Mouse (Mus musculus) erythroblast, embryonic 14.5 days (primary cell): ENCODE data around the gene Gns. TPM values are rescaled to one million over a fixed set of nuclear protein-coding genes. Genes with fewer than 3 reads are reported as not detected.

Source experiments
- H3K27me3 ChIP-seq: 2 replicates; pipeline ENCODE4 v1.6.1; 2012; ENCODE audit warnings: inconsistent platforms; ENCODE audit not compliant: control insufficient read depth
- H3K36me3 ChIP-seq: 2 replicates; pipeline ENCODE4 v1.6.1; 2012; ENCODE audit warnings: mild to moderate bottlenecking, inconsistent platforms; ENCODE audit not compliant: control insufficient read depth
- H3K4me1 ChIP-seq: 2 replicates; pipeline ENCODE4 v1.6.1; 2012; ENCODE audit warnings: inconsistent platforms; ENCODE audit not compliant: control insufficient read depth
- H3K4me3 ChIP-seq: replicated peaks from 2 replicates; pipeline ENCODE3; 2012; ENCODE audit warnings: moderate library complexity, mild to moderate bottlenecking, inconsistent platforms
- H3K9me3 ChIP-seq: 2 replicates; pipeline ENCODE4 v1.6.1; 2012; ENCODE audit warnings: low read length, inconsistent platforms, mixed read lengths; ENCODE audit not compliant: control insufficient read depth
- GATA1 ChIP-seq: IDR thresholded peaks from 2 replicates; pipeline ENCODE4 v1.6.1; 2012; ENCODE audit warnings: low read length, inconsistent platforms, mixed read lengths
- TAL1 ChIP-seq: IDR thresholded peaks from 3 replicates; pipeline ENCODE4 v1.6.1; 2012; ENCODE audit warnings: low read length, inconsistent platforms, mixed read lengths
- polyA plus RNA-seq: library from polyadenylated mRNA; stranded (reverse); fragments of >175 nt; gene quantifications from 2 replicates; pipeline ENCODE4 v1.2.3, GENCODE M21; 2012

Gns gene
- polyA plus RNA-seq, 1 experiment: 0.21 TPM

DNA sequence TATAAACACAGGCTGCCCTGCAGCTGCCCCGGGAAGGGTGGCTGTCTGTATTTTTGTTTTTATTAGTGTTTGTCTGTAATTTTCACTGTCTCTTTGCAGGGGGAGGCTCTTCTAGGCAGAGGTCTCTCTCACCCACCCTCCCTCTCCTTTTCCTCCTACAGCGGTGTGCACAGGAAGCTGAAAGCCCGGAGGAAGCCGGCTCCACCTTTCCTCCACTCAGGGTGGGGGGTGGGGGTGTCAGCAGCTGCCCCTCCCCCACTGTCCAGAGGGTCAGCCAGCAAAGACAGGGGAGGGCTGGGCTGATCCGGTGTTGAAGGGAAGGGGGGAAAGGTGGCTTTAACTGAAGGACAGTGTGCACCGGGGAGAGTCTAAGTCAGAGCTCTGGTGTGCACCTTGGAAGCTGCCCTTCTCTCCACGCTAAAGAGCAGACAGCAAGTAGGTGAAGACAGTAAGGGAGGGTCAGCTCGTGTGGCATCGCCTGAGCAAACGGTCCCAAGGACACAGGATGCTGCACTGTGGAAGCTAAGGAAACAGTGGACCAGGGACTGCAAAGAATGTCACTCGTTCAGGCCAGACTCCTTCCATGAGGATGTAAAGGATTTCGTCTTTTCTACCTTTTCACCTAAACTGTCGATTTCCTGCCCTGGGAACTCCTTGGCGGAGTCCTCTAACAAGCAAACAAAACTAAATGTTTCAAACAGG lies 65.2 kb downstream of the Gns start:
- Histone ChIP-seq H3K27me3 (no peaks in the 10 kb centered on the region), H3K4me3 (no peak overlapping the region), H3K36me3 (no peaks in the 10 kb centered on the region), H3K9me3 (no peaks in the 10 kb centered on the region), H3K4me1 (peaks cover 23% of the 10 kb centered on the region)
- TF ChIP-seq TAL1: no peak
- no peak for TF ChIP-seq GATA1

DNA sequence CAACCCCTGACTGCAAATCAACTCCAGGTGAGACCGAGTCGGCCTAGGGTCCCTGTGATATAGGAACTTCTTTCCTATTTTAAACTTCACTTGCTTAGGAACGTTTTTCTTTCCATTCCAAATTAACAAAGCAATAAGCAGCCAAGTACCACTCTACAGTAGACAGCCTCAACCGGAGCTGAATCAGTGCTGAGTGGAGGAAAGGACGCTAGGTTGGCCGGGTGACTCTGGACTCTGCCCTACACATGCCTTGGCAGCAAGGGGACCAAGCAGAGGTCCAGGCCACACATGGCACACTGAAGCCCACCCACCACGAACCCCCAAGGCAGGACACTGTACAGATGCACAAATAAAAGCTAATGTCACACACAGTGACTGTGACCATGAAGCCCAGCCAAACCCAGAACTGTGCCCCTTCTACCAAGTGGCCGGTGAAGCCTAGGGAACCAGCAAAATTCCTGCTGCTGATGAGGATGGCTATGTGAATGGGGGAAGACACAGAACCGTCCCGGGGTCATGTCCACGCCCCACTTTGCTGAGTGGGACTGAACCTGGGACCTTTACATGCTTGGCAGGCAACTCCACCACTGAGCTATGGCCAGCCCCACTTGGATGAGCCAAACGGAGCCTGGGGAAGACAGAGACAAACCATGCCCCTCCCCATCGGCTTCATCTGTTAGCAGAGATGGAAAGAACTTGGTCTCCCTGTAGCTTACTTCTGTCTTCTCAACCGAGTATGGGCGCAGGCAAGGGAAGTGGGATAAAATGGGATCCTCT lies 66.1 kb downstream of the Gns start:
- TF ChIP-seq TAL1: no peak
- no peak for TF ChIP-seq GATA1
- Histone ChIP-seq H3K4me3 (no peak overlapping the region), H3K9me3 (no peaks in the 10 kb centered on the region), H3K36me3 (no peaks in the 10 kb centered on the region), H3K4me1 (peaks cover 23% of the 10 kb centered on the region), H3K27me3 (no peaks in the 10 kb centered on the region)

DNA sequence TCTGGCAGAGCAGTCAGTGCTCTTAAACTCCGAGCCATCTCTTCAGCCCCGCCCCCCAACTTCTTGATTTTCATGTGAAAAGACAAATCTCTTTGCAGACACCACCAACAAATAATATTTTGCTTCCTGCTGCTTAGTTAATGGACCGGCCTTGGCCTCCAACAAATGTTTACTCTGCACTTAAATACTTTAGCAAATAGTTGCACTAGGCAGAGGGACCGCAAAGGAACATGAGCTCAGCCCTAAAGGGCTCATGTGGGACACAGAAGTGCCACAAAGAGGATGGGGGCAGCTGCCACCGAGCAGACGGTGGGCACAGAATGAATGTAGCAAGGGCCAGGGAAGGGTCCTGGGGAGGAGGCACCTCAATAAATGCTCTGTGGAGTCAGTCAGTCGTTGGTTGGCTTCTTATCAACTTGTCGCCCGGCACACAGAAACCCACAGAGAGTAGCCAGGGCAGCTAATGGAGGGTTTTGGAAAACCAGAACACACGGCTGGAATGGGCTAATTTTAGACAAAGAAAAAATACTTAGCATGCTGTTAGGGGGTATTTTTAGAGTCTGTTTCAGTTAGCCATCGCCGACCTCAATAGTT lies 67.2 kb downstream of the Gns start:
- Histone ChIP-seq H3K4me3 (peak overlapping the region; percentile 3), H3K36me3 (no peaks in the 10 kb centered on the region), H3K27me3 (no peaks in the 10 kb centered on the region), H3K9me3 (no peaks in the 10 kb centered on the region), H3K4me1 (peaks cover 23% of the 10 kb centered on the region)
- no peak for TF ChIP-seq GATA1
- TF ChIP-seq TAL1: no peak

DNA sequence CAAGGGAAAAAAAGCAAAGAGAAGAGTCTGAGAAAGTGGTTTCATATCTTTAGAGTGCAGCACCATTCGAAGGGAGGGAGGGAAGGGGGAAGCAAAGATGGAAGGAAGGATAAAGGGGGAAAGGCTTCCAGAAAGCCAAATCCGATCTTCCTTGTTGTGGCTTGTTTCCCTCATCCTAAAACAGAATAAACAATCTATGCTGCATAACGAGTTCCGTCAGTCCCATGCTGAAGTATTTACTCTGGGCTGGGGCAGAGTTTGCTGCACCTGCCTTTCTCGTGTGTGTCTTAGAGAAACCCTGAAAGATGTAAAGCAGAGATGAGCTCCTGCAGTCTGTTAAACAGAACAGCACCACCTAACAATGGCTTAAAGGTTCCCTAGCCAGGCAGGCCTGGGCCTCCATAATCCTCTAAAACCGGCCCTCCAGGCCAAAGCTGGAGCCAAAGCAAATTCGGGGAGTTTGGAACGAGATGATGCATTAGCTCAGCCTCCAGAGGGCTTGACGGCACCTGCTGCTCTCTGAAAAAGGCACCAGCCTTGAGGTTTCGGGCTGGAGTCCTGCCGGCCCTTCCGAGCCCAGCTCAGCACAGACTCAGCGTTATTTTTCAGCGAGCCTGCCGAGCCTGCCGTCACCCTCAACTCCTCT lies 67.9 kb downstream of the Gns start:
- peaks cover 23% of the 10 kb centered on the region for H3K4me1 ChIP-seq
- H3K27me3 ChIP-seq: no peaks in the 10 kb centered on the region
- peak overlapping the region; percentile 5 for H3K4me3 ChIP-seq

DNA sequence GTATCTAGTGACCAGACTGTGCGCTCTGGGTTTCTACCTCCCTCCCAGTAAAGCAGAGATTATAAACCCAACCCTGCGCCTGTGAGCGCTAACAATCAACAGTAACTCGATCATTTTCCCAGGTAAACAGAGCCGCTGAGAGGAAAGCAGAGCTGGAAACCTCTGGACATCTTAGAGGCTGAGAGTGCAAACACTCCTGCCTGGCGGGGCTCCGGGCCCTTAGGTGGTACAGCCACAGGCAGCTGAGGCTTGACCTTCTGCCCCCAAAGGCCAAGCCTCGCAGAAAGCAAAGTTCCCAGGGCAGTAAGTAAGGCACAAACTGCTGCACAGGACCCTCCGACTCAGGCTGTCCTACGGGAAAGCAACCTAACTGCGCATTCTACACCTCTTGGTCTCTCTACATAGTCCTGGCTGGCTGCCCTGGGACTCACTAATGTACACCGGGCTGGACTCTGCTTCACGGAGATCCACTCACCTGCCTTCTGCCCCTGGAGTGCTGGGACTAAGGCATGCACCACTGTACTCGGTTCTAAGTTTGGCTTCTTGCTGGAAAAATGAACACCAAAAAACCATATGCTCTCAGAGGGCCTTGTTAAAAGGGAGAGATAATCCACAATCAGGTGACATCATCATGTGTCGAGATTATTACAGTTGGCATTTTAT lies 69.7 kb downstream of the Gns start:
- H3K4me1 ChIP-seq: peaks cover 18% of the 10 kb centered on the region

More for the DNA sequence above, 67.9 kb downstream of the Gns start:
- no peaks in the 10 kb centered on the region for H3K9me3 ChIP-seq
- H3K36me3 ChIP-seq: no peaks in the 10 kb centered on the region
- no peak for TF ChIP-seq GATA1

DNA sequence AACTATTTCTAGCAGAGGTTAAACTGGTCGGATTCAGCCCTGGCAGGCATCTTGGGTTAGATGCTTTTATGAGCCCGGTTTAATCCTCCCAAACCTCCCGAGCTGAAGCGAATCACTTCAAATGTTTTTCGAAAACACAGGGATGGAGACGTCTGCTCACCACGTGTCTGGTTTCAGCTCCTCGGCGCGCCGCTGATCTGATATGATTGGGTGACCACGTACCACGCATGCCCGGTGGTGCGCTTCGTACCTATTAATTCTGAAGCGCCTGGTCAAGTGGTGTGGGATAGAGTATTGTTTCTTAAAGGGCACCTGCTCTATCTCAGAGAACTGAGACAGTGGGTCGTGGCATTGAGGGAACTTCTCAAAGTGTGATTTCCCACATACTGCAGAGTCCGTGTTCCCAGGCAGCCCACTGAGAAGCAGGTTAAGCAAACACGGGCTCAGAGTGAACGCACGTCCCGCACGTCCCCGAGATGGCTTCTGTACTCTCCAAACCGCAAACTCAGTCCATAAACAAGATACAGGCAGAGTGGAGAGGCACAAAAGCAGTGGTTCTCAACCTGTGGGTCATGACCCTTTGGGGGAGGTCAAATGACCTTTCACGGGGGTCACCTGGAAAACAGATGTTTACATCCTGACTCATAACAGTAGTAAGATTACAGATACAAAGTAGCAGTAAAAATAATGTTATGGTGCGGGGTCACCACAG lies 70.8 kb downstream of the Gns start:
- Histone ChIP-seq H3K36me3 (no peaks in the 10 kb centered on the region; the same call in 1 of the 2 replicates), H3K9me3 (no peaks in the 10 kb centered on the region), H3K4me1 (peaks cover 17% of the 10 kb centered on the region), H3K27me3 (no peaks in the 10 kb centered on the region), H3K4me3 (no peak overlapping the region)
- TF ChIP-seq GATA1 (no peak), TAL1 (no peak)

More for the DNA sequence above, 69.7 kb downstream of the Gns start:
- TF ChIP-seq GATA1: no peak
- no peak for TF ChIP-seq TAL1
- H3K36me3 ChIP-seq: no peaks in the 10 kb centered on the region; the same call in 1 of the 2 replicates
- H3K4me3 ChIP-seq: no peak overlapping the region
- H3K27me3 ChIP-seq: no peaks in the 10 kb centered on the region
- no peaks in the 10 kb centered on the region for H3K9me3 ChIP-seq

DNA sequence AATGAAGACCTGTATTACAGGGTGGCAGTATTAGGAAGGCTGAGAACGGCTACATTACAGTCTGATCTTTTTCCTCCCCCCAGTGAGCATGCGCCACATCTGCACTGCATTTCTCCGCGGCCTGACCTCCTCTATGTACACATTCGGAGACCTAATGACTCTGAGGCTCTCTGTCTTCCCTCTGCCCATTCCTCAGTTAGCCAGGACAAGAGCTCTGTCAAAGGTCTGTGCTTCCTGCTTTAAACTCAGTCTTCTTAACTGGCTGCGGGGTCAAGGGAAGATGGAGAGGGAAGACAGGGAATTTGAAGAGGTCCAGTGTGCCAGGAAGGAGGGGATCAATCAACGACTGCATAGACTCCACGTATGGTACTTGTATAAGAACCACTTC lies 71.4 kb downstream of the Gns start:
- Histone ChIP-seq H3K36me3 (no peaks in the 10 kb centered on the region; the same call in 1 of the 2 replicates), H3K27me3 (no peaks in the 10 kb centered on the region), H3K4me1 (peaks cover 17% of the 10 kb centered on the region), H3K4me3 (no peak overlapping the region), H3K9me3 (no peaks in the 10 kb centered on the region)
- TF ChIP-seq GATA1 (no peak), TAL1 (no peak)

DNA sequence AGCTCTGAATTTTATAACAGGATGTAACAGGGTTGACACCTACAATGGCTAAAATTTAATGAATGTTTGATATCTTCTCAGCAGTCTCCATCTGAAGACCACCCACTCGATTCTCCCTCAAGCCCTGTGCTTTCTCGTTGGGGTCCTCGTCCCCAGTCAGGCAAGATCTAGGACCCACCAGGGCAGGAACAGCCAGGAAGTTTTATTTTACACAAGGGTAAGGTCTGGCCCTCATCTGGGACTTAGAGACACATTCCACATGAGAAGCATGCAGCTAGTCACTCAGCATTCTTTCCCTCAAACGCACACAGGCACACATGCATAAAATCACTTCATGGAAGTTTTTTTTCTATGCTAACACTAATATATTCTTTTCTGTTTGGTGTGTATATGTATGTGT lies 71.8 kb downstream of the Gns start:
- no peaks in the 10 kb centered on the region; the same call in 1 of the 2 replicates for H3K36me3 ChIP-seq
- TF ChIP-seq TAL1 (no peak), GATA1 (no peak)
- H3K9me3 ChIP-seq: no peaks in the 10 kb centered on the region
- H3K27me3 ChIP-seq: no peaks in the 10 kb centered on the region
- H3K4me3 ChIP-seq: no peak overlapping the region
- H3K4me1 ChIP-seq: peaks cover 15% of the 10 kb centered on the region
